Mouse (Mus musculus): ENCODE results near the gene Olfr1411.

The Olfr1411 gene

GRCm38 (mm10) chr1:92640393-92640792, 46.2 kb downstream of the Olfr1411 start:
- no peak for DNase-seq

- peak; percentile 86 for DNase-seq
These were observed 47.5 kb downstream of the Olfr1411 start, which contains the start of gene Cops9 for GRCm38 (mm10) chr1:92641514-92642272. Gene Cops9, minus strand, starts transcription at chr1:92641985.

- DNase-seq, result no peak
These were observed 49.5 kb downstream of the Olfr1411 start for GRCm38 (mm10) chr1:92643691-92644090.

GRCm38 (mm10) chr1:92644916-92645315, 50.7 kb downstream of the Olfr1411 start:
- no peak for DNase-seq

GRCm38 (mm10) chr1:92646111-92646510, 51.9 kb downstream of the Olfr1411 start:
- DNase-seq, result no peak

- DNase-seq, result no peak
These were observed 52.4 kb downstream of the Olfr1411 start for GRCm38 (mm10) chr1:92646601-92647000.

GRCm38 (mm10) chr1:92647026-92647425, 52.8 kb downstream of the Olfr1411 start:
- DNase-seq, result no peak

Data from right cerebral cortex, postnatal 4 days (tissue).